Mouse (Mus musculus): ENCODE measurements around the gene Sgms2.

Gene Sgms2

DNA sequence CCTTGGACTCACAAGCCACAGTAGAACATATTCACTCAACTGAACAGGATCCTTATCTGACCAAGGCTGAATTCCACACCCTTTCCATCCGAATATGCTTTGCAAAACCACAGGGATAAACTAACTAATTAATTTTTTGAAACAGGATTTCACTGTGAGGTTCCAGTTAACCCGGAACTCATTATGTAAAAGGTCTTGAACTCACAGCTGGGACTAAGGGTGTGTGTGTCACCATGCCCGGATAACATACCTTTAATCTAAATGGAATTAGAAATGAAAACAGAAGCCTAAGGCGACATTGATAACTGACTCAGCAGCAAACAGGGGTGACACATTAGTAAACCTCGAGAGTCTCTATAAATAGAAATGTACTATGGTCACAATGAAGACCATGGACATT, 5.8 kb downstream of the Sgms2 start:
- DNase-seq: no peak

DNA sequence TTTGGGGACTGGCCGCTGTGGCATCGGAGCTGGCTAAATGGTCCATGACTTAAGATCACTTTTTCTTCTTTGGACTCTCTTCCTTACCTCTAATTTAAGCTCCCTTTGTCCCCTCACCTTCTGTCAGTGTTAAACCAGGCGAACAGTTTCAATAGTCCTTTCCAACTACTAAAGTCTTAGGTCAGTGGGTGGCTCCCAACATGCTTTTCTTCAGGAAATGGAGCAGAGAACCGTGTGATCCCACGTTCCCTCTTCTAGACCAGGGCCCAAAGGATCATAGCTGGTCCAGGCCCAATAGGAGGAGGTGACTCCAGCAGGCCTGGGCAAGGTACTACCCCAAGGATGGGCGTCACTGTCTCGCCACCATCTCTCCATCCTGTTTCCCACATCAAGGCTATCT, 7.6 kb downstream of the Sgms2 start:
- DNase-seq: no peak

DNA sequence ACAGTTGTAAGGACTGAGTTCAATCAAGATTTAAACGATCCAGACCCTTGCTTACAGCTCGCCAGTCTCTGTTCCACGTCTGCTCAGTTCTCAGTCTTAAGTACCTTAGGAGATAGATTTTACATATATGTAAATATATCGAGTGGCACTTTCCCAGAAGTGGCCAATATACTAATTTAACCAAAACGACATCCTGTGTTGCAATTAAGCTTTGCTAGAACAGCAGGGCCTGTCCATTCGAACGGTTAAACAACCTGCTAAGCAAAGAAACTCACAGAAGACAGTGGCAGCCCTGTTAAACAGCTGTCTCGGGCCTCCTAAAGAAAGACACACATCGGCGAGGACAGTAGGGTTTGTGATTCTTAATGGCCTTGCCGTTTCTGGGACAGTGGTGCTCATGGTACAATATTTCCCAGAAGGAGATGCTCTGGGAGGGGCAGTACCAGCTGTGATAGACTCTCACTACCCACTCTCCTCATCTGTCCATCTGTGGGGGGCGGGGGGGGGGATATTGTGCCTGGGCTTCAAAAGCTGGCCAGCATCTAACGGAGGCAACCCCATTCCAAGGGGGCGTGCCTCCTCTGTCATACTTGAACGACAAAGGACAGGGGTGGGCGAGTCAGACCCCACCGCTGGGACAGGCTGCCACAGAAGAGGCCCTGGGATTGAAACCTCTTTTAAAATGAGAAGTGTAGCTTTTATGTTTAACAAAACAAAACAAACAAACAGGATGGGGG, 9.1 kb downstream of the Sgms2 start:
- DNase-seq: no peak

DNA sequence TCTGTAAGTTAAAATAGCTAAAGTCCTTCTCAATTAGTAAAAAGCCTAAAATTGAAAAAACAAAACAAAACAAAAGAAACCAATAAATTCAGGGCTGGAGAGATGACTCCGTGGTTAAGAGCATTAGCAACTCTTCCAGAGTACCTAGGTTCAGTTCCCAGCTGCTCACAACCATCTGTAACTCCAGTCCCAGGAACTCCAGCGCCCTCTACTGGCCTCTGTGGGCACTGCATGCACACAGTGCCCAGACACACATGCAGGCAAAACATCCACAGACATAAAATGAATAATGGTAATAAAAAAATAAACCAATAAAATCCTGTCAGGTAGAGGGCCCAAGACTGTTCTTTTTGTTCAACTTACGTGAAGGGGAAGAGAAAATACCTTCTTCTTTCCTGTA, 10.6 kb downstream of the Sgms2 start:
- peak; percentile 33 for DNase-seq

DNA sequence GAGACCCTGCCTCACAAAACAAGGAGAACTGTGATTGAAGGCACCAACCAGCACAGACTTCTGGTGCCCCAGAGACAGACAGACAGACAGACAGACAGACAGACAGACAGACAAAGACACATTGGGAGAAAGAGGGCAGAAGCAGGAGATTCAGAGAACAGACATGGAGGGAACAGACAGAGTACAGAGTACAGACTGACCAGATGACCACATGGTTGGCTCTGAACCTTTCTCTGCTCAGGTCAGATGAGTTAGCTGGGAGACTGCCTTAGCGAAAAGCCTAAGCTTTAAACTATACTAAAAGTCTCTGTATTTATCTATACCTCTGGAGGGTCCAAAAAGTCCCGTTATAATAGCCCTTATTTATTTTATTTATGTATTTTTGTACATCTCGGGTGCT, 11.8 kb downstream of the Sgms2 start:
- no peak for DNase-seq

DNA sequence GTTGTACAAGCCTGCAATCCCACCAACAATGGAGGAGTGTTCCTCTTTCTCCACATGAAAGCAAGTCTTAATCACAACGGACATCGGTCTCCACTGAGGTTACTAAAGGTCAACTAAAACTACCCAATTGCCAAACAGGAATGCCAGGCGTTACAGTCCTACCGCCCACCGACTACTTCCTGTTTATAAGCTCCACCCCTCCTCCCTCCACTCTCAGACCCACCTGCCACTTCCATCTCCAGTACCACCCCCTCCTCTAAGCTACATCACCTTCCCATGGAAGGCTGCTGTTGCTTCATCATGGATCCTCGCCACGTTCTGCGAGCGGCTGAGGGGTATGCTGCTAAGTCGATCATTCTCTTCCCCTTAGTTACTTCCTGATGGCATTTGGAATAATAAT, 15.2 kb downstream of the Sgms2 start:
- DNase-seq: no peak

DNA sequence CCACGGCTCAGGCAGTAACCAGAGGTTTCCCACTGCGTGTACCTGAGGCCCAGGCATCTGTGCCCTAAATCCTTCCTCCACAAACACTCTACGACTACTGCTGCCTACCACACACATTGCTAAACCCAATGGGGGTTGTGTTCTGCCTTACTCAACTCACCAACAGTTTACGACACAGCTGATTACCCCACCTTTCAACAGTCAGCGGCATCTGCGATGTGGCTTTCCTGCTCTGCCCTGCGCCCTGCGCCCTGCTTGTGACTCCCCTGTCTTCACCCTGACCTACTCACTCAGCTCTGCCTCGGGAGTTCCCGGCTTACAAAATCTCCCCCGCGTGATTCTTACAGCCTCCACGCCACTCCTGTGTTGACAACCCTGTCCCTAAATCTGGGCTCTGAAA, 16.7 kb downstream of the Sgms2 start:
- peak; percentile 17 for DNase-seq

DNA sequence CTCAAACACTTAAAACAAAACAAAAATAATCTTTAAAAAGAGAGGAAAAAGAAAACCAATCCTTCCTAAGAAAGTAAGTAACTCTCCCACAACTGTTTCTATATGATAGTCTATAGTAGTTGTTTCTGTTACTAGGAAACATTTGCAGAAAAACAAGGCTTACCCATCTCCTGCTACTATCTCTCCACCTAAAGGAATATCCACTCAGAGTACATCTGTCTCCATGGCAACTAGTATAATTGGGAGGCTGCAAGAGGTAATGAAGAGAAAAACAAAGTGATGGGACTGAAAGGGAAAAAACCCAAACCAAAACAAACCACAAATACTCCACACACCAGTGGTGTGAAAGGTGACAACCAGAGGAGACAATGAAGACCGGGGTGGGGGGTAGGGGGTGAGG, 17.7 kb downstream of the Sgms2 start:
- no peak for DNase-seq

DNA sequence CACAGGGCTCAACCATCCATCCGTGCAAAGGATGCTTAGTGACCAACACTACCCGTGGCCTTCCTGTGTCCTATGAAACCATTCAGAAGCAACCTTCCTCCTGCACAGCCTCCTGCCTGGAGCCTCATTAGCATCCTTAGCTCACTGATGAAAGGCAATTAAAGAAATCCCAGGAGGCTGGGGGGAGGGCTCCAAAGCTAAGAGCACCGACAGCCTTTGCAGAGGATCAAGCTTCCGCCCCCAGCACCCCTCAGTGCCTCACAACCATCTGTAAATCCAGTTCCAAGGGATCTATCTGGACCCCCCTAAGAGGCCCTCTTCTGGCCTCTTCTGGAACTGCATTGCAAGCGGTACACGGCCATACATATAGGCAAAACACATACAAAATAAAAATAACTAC, 19.4 kb downstream of the Sgms2 start:
- peak; percentile 44 for DNase-seq

DNA sequence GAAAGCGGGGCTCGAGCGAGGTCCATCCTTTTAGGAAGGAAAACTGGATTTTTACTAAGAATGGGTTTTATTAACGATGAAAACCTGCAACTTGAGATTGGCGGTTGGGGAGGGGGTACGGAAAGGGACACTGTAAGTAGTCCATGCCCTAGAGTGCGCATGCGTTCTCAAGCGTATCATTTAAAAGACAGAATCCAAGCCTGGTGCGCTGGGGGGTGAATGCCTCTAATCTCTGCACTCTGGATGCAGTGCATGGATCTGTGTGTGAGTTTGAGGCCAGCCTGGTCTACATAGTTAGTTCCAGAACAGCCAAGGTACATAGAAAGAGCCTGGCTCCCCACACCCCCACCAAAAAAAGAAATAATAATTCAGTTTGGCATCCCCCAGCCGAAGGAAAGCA, 19.8 kb downstream of the Sgms2 start:
- DNase-seq: no peak

DNA sequence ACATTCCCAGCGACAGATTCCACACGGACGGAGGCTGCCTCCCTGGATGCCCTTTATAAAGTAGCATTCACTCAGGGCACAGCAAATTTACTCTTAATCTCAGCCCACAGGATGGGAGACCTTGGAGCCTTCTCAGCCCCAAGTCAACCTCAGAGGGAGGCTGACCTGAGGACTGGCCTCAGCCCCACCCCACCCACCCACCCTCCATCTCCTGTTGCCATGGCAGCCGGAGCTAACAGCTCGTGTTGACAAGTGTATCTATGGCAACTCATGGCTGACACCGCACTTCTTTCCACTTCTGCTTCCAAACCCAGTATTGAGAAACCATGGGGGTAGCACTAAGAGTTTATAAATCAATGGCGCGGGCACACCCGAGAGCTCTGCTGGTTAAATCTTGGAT, 20.4 kb downstream of the Sgms2 start:
- DNase-seq: no peak

DNA sequence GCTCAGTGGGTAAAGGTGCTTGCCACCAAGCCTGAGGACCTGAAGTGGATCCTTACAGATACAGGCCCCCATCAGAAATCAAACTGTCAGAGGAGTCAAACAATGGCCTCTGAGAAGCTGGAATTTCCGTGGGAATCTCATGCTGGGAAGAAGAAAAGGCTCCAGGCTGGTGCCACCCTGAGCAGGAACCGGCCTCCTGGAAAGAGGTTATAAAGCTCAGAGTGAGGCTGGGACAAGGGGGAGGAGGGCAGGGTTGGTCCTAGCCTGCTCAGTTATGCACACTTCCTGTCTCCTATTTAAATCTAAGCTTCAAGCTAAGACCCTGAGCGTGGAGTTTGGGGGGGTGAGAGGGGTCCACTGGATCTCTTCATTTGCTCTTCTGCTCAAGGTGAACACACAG, 21.6 kb downstream of the Sgms2 start:
- no peak for DNase-seq

DNA sequence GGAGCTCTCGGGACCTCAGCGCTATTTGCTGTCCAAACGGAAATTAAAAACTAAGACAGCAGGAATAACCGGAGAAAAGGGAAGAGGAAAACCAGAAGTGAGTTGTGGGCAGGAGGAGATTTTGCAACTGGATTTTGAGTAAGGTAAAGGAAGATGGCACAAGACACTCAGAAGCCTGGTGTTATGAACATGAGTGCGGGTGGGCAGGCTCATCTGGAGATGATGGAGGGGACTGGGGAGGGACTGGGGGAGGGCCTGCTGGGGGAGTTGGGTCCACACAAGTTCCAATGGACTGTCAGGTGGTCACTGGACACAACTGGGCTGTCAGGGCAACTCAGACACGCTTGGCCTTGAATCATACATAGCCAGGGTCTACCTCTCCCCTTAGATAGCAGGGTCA, 24.8 kb downstream of the Sgms2 start:
- no peak for DNase-seq

DNA sequence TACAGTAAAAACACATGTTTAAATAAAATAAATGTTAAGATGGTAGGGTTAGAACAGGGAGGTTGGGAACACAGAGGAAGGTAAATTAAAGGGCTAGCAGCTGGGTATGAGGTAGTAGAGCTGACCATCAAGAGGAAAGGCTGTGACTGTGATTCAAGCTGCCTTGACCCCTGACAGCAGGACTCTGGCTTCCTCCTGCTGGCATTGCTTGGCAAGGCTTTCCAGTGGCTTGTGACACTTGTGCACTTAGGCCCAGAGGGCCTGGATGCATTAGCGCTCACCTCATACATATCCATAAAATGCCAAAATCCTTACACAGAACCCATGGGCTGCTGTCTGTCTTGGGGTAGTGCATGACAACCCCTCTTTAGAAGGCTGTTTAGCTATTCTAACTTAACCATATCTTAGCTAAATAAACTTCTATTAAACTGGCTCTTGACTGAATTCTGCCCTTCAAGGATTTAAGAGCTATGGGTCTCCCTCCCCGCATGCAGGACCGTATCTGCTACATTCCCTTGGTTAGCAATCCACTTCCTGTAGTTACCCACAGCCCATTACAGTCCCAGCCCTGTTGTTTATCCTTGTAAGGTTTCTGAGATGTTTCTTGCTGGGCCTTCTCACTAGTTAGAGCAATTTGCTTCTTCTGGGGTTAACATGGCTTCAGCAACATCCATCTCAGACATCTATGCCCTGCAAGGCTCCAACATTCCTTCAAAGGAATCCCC, 25.5 kb downstream of the Sgms2 start:
- DNase-seq: no peak

DNA sequence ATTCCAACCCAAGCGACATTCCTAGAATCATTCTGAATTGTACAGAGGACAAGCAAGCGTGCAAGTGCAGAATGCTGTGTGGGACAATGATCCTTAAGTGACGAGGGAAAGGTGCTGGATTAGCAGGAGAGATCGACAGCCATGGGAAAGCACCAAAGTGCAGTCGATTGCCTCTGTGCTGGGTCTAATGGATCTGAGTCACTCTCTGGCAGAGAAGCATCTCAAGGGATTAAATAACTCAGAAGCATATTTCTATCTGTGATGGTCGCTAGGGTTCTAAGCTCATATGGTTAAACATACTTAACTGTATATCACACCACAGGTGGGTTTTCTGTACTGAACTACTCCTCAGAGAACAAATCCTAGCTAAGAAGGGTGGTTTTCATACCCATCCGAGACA, 118.2 kb downstream of the Sgms2 start:
- no peak for DNase-seq

DNA sequence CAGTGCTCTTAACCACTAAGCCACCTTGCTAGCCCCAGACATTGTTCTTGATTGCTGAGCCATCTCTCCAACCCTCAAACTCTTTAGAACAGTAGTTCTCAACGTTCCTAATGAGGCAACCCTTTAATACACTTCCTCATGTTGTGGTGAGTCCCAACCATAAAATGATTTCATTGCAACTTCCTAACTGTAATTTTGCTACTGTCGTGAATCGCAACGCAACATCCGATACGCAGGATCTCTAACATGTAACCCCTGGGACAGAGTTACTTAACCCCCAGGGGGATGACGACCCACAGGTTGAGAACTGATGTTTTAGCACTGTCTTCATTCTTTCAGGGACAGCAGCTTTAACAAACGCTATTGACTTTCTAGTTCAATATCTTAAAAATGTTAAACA, 122.5 kb downstream of the Sgms2 start:
- no peak for DNase-seq

DNA sequence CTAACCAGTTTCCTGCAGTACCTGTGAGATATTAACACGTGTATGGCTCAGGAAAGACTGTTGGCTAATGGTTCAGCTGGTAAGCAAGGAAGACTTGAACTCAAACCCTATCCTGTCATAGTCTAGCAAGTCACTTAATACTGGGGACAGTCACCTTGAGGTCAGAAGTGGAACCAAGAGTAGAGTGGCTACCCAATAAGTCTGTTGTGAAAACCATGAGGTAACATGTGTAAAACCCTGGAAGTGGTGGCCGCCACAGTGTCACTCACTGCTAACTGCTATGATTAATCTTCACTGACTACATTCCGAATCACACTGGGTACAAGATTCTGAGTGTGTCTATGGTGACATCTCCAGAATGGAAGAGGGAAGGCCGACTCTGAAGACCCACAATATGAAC, 123.8 kb downstream of the Sgms2 start:
- no peak for DNase-seq

DNA sequence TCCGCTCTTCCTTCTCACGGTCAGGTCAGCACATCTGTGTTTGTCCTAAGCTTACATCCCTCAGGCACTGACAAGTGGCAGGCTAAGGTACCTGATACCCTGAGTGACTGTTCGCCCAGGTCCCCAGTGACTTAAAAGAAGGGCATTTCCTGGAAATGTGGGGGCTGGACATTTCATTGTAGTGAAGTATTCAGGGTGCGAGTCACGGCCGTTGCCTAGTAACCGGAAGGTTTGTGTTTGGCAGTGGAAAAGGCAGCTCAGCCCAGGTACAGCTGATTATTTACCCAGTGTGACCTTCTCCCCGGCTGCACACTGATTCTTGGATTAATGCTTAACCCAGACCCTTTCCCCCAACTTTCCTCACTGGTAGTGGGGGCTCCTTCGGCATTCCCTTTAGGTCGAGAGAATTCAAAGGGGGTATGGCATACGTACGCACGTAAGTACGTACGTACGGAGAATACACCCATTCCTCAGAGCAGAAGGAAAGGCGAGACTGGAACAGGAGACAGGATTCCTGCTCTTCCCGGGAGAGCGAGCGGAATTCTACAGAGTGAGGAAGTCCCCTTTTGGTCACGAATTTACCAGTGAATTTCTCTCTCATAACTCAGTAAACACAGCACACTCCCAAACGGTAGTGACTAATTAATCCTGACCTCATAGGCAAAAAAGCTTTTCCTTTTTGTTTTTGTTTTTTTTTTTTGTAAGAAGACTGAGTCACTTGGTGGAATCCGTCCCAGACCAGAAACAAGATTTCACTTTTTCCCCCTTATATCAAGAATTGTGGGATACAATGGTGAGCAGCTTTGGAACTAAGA, 126.4 kb downstream of the Sgms2 start:
- no peak for DNase-seq

DNA sequence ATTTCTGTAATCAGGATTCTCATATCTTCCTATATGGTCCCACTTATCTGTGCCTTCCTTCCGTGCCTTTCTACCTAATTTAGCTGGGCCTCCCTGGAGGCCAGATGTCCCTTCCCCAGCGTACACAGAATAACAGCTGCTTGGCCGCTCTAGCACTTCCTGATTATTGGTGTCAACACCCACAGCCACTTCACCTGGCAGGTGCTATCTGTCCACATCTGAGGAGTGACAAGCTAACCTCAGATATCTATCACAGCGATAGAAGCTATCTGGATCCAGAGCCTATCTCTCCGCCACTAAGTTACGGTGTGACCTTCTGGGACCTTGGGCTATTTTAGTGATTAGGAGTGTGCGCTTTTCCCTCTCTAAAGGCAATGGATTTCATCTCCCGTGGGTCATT, 127.0 kb downstream of the Sgms2 start:
- DNase-seq: no peak

DNA sequence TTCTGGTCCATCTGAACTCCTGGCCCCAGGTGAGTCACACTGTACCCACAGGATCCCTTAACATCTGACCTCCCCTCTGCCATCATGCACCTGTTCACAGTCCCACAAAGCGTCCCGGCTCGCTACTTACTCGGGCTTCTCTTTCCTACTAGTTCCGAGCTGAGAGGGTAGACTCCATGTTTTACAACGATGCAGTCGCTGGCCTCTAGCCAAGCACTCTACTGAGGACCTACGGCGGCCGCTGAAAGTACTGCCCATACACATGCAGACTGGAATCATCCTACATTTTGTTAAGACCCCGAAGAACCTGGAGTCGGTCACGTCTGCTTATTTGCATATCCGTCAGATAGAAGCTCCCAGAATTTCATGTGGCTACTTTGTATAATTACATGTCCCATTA, 127.6 kb downstream of the Sgms2 start:
- no peak for DNase-seq

DNA sequence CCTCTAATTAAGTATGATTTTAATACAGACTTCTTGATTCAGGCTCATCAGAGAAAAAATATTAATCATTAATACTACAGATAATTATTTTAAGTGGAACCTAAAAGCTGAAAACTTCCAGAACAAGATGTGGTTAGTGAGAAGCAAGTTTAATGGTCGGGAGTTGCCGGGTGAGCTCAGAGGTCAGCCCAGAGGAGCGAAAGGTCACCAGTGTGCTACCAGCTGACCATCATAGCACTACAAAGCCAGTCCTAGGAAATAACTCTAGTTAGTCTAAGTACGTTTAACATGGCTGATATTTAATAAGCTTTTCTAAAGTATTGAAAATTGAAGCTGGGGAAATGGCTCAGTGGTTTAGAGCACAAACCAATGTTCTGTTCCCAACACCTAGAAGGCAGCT, 129.3 kb downstream of the Sgms2 start:
- no peak for DNase-seq

DNA sequence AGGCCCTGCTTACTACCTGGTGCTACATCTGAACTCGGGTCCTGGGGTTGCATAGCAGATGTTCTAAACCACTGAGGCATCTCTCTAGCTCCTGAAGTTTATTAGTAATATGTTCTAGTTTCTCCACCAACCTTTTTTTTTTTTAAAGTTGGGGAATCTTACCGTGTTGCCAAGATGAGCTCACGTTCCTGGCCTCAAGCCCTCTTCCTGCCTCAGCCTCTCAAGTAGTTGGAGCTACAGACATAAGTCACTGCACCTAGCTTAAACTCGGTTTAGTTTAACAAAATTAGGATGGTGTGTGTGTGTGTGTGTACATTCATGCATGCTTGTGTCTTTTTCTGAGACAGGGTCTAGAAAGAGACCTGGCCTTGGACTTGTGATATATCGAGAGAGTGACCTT, 132.2 kb downstream of the Sgms2 start:
- no peak for DNase-seq

DNA sequence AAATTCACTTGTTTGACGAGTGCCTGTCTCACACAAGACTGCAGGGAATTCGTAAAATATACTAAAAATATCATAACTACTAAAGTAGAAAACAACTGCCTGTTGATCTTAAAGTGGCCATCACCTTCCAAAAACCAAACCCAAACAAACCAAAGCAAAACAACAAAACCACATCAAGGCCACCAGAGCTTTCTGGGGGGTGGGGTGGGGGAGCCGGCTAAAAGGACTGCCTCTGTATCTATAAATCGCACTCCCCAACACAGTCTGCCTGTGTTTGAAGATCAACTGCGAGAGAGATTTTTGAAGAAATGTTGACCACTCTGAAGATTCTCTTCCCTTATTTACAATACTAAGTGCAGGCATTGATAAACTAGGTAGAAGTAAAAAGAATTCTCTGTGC, 133.0 kb downstream of the Sgms2 start:
- no peak for DNase-seq

DNA sequence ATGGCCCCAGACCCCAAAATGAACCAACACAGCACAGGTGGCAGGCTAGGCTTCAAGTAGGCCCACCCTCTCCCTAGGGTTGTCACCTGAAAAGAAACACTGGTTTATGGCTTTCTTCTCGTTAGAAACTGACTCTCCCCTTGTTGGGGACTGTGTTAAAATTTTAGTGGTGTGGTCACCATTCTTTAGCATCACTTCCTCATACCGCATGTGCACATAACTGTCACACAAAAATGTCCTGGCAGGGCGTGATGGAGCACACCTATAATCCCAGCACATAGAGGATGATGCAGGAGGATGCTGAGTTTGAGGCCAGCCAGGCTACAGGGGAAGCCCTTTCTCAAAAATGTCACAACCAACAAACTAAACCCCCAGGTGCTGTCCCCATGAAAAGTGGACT, 133.6 kb downstream of the Sgms2 start:
- no peak for DNase-seq
